Mouse (Mus musculus) liver, embryonic 12.5 days (tissue): ENCODE data around the gene Atp8b4. TPM values are rescaled to one million over a fixed set of nuclear protein-coding genes. Genes with fewer than 3 reads are reported as not detected.

Experiments used
- ATAC-seq: fragments of 200-750 bp; cut with Nextera tagmentation; 2 replicates; pipeline ENCODE4 v1.8.0; 2017; ENCODE audit warnings: moderate number of reproducible peaks, mild to moderate bottlenecking, moderate library complexity
- H3K27ac ChIP-seq: fragments of 300-500 bp; sonication (generic); 2 replicates; pipeline ENCODE4 v1.5.1; 2016; ENCODE audit warnings: mild to moderate bottlenecking
- H3K27me3 ChIP-seq: fragments of 300-500 bp; sonication (generic); replicated peaks from 2 replicates; pipeline ENCODE4 v1.6.1; 2016; ENCODE audit warnings: mild to moderate bottlenecking, moderate library complexity
- H3K36me3 ChIP-seq: fragments of 300-500 bp; sonication (generic); 2 replicates; pipeline ENCODE4 v1.6.1; 2016; ENCODE audit warnings: mild to moderate bottlenecking, moderate library complexity
- H3K4me1 ChIP-seq: fragments of 300-500 bp; sonication (generic); 2 replicates; pipeline ENCODE4 v1.6.1; 2016
- H3K4me2 ChIP-seq: fragments of 300-500 bp; sonication (generic); 2 replicates; pipeline ENCODE4 v1.6.1; 2016; ENCODE audit warnings: mild to moderate bottlenecking, moderate library complexity
- H3K4me3 ChIP-seq: fragments of 300-500 bp; sonication (generic); 2 replicates; pipeline ENCODE4 v1.5.1; 2016; ENCODE audit warnings: mild to moderate bottlenecking, moderate library complexity
- H3K9ac ChIP-seq: fragments of 300-500 bp; sonication (generic); 2 replicates; pipeline ENCODE4 v1.6.1; 2016; ENCODE audit warnings: mild to moderate bottlenecking, moderate library complexity
- H3K9me3 ChIP-seq: fragments of 300-500 bp; sonication (generic); replicated peaks from 2 replicates; pipeline ENCODE4 v1.6.1; 2016; ENCODE audit warnings: mild to moderate bottlenecking, moderate library complexity
- WGBS: fragments of 180-500 bp; shearing (Covaris S2); methylation state at CpG from one replicate; pipeline ENCODE4 v1.1.7; 2016; ENCODE audit not compliant: insufficient replicate concordance; 5-methylcytosine and 5-hydroxymethylcytosine counted together
- polyA plus RNA-seq: library from polyadenylated mRNA; unstranded; fragments of >200 nt; fragmentation: Nextera tagmentation; extraction: Ambion mirVana; gene quantifications from 2 replicates; pipeline ENCODE4 v1.2.1, GENCODE M21; 2016

Atp8b4 gene
- polyA plus RNA-seq, 1 experiment from 2014 or later = 2.2 TPM

- Histone ChIP-seq H3K4me2 (no peak overlapping the region), H3K4me1 (no peaks in the 10 kb centered on the region), H3K27me3 (no peaks in the 10 kb centered on the region), H3K27ac (no peak overlapping the region), H3K9ac (no peak overlapping the region), H3K4me3 (no peak overlapping the region), H3K9me3 (no peaks in the 10 kb centered on the region), H3K36me3 (no peaks in the 10 kb centered on the region)
- 38% methylated on average over 3 of the region's 3 CpGs for WGBS
- ATAC-seq = no peak
Measured at GRCm38 (mm10) chr2:126303226-126303625, 197.2 kb downstream of the Atp8b4 start.

- Histone ChIP-seq H3K4me3 (no peak overlapping the region), H3K36me3 (no peaks in the 10 kb centered on the region), H3K27ac (no peak overlapping the region), H3K4me1 (no peaks in the 10 kb centered on the region), H3K27me3 (no peaks in the 10 kb centered on the region), H3K9me3 (no peaks in the 10 kb centered on the region), H3K9ac (no peak overlapping the region), H3K4me2 (no peak overlapping the region)
- WGBS = 53% methylated on average over 3 of the region's 3 CpGs
- ATAC-seq = no peak
Measured at GRCm38 (mm10) chr2:126302381-126302780, 198.1 kb downstream of the Atp8b4 start.

GRCm38 (mm10) chr2:126290702-126291101 is 209.8 kb downstream of the Atp8b4 start:
- no peak overlapping the region for H3K9ac ChIP-seq
- WGBS = 64% methylated on average over 7 of the region's 7 CpGs
- H3K27ac ChIP-seq = no peak overlapping the region
- H3K4me1 ChIP-seq = no peaks in the 10 kb centered on the region
- no peaks in the 10 kb centered on the region for H3K9me3 ChIP-seq
- H3K36me3 ChIP-seq = no peaks in the 10 kb centered on the region
- no peak for ATAC-seq
- no peaks in the 10 kb centered on the region for H3K27me3 ChIP-seq
- H3K4me3 ChIP-seq = no peak overlapping the region
- no peak overlapping the region for H3K4me2 ChIP-seq

- Histone ChIP-seq H3K9ac (no peak overlapping the region), H3K36me3 (no peaks in the 10 kb centered on the region), H3K4me2 (no peak overlapping the region), H3K27me3 (no peaks in the 10 kb centered on the region), H3K9me3 (no peaks in the 10 kb centered on the region), H3K4me1 (no peaks in the 10 kb centered on the region), H3K4me3 (no peak overlapping the region), H3K27ac (no peak overlapping the region)
- ATAC-seq = no peak
- WGBS = 82% methylated on average over 5 of the region's 5 CpGs
Measured at GRCm38 (mm10) chr2:126287942-126288341, 212.5 kb downstream of the Atp8b4 start.

GRCm38 (mm10) chr2:126286420-126286819 is 214.1 kb downstream of the Atp8b4 start:
- H3K9ac ChIP-seq = no peak overlapping the region
- no peak overlapping the region for H3K4me2 ChIP-seq
- no peak for ATAC-seq
- no peak overlapping the region for H3K4me3 ChIP-seq
- H3K4me1 ChIP-seq = no peaks in the 10 kb centered on the region
- no peaks in the 10 kb centered on the region for H3K27me3 ChIP-seq
- H3K27ac ChIP-seq = no peak overlapping the region
- no peaks in the 10 kb centered on the region for H3K36me3 ChIP-seq
- WGBS = 54% methylated on average over 7 of the region's 7 CpGs
- H3K9me3 ChIP-seq = no peaks in the 10 kb centered on the region

GRCm38 (mm10) chr2:126284071-126284470 is 216.4 kb downstream of the Atp8b4 start:
- Histone ChIP-seq H3K36me3 (no peaks in the 10 kb centered on the region), H3K9ac (no peak overlapping the region), H3K4me3 (no peak overlapping the region), H3K4me1 (no peaks in the 10 kb centered on the region), H3K27me3 (no peaks in the 10 kb centered on the region), H3K27ac (no peak overlapping the region), H3K9me3 (no peaks in the 10 kb centered on the region), H3K4me2 (no peak overlapping the region)
- ATAC-seq = no peak
- WGBS = 70% methylated on average over 6 of the region's 6 CpGs

- no peak for ATAC-seq
- no peaks in the 10 kb centered on the region for H3K4me1 ChIP-seq
- no peak overlapping the region for H3K9ac ChIP-seq
- H3K27me3 ChIP-seq = no peaks in the 10 kb centered on the region
- H3K27ac ChIP-seq = no peak overlapping the region
- 52% methylated on average over 3 of the region's 3 CpGs for WGBS
- no peak overlapping the region for H3K4me3 ChIP-seq
- H3K4me2 ChIP-seq = no peak overlapping the region
- no peaks in the 10 kb centered on the region for H3K36me3 ChIP-seq
- no peaks in the 10 kb centered on the region for H3K9me3 ChIP-seq
Measured at GRCm38 (mm10) chr2:126283086-126283485, 217.4 kb downstream of the Atp8b4 start.

GRCm38 (mm10) chr2:126275511-126275910 is 225.0 kb downstream of the Atp8b4 start:
- no peak overlapping the region for H3K4me2 ChIP-seq
- H3K9me3 ChIP-seq = no peaks in the 10 kb centered on the region
- H3K4me1 ChIP-seq = no peaks in the 10 kb centered on the region
- no peak overlapping the region for H3K4me3 ChIP-seq
- no peak for ATAC-seq
- 47% methylated on average over 3 of the region's 3 CpGs for WGBS
- H3K27me3 ChIP-seq = no peaks in the 10 kb centered on the region
- no peak overlapping the region for H3K9ac ChIP-seq
- H3K27ac ChIP-seq = no peak overlapping the region
- H3K36me3 ChIP-seq = no peaks in the 10 kb centered on the region

GRCm38 (mm10) chr2:126274826-126275405 is 225.6 kb downstream of the Atp8b4 start:
- 66% methylated on average over 3 of the region's 3 CpGs for WGBS
- no peak overlapping the region for H3K4me2 ChIP-seq
- no peak for ATAC-seq
- H3K4me1 ChIP-seq = no peaks in the 10 kb centered on the region
- H3K36me3 ChIP-seq = no peaks in the 10 kb centered on the region
- no peaks in the 10 kb centered on the region for H3K9me3 ChIP-seq
- no peak overlapping the region for H3K27ac ChIP-seq
- no peak overlapping the region for H3K4me3 ChIP-seq
- H3K27me3 ChIP-seq = no peaks in the 10 kb centered on the region
- no peak overlapping the region for H3K9ac ChIP-seq

GRCm38 (mm10) chr2:126274311-126274710 is 226.2 kb downstream of the Atp8b4 start:
- Histone ChIP-seq H3K27ac (no peak overlapping the region), H3K9ac (no peak overlapping the region), H3K4me1 (no peaks in the 10 kb centered on the region), H3K27me3 (no peaks in the 10 kb centered on the region), H3K4me3 (no peak overlapping the region), H3K4me2 (no peak overlapping the region), H3K9me3 (no peaks in the 10 kb centered on the region), H3K36me3 (no peaks in the 10 kb centered on the region)
- ATAC-seq = no peak
- WGBS = 69% methylated on average over 3 of the region's 3 CpGs

Other genes with a start within 250 kb of the Atp8b4 start
- 53.1 and 56.3 TPM in 2 replicates for gene Slc27a2, start 51.7 kb upstream of the Atp8b4 start, polyA plus RNA-seq
- gene Hdc, start 118.6 kb upstream of the Atp8b4 start, polyA plus RNA-seq = 6.1 and 6.5 TPM in 2 replicates
- 35.3 and 36.2 TPM in 2 replicates for gene Gabpb1, start 175.7 kb upstream of the Atp8b4 start, polyA plus RNA-seq
- 27.7 TPM in 2 replicates for gene Usp8, start 206.7 kb upstream of the Atp8b4 start, polyA plus RNA-seq